Mouse (Mus musculus) liver, adult 2 months (tissue): ENCODE measurements around the gene Pifo.

Experiments used
- CTCF ChIP-seq: fragments of 200-500 bp; IDR thresholded peaks from 2 replicates; pipeline ENCODE4 v1.5.1; 2011; ENCODE audit warnings: low read depth, low read length, control low read depth
- POLR2A ChIP-seq: fragments of 200-500 bp; IDR thresholded peaks from 2 replicates; pipeline ENCODE4 v1.6.1; 2011; ENCODE audit warnings: low read length, control low read depth; ENCODE audit not compliant: insufficient read depth; ENCODE audit errors: extremely low read depth

- TF ChIP-seq CTCF, result no peak
- no peak for TF ChIP-seq POLR2A
Observed at GRCm38 (mm10) chr3:105974174-105974573, 40.3 kb downstream of the Pifo start.
